Mouse (Mus musculus): ENCODE data around the gene Pik3ap1. TPM values are rescaled to one million over a fixed set of nuclear protein-coding genes. Genes with fewer than 3 reads are reported as not detected.

Pik3ap1 gene
- total and polyA plus RNA-seq, 3 experiments = 0.12 to 0.40 TPM; not detected in 1

DNA sequence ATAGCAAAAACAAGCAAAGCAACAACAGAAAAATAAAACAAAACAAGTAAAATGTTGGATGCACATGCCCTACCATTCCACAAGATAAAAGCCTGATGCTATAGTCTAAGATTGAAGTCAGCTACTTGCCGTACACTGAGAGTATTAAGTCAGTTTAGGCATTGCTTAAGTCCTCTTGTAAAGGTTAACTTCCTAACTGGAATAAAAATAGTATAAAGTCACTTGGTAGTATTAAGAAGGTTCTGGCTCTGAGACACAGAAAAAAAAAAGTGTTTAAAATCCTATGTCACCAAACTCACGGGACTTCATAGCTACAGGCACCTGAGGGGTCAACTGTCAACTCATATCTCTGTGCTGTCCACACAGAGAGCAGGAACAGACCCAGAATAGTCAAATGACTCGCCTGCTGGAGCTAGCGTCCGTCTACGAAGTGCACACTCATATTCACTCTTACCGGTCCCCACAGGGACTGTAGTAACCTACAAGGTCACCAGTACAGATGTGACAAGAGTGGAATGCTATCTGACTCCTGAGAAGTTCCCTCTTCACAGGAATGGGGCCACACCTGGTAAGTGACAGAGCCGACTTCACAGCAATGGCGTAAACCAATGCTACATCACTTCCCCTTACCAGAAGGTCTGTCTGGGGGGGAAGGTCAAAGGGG lies 17.9 kb downstream of the Pik3ap1 start:
- Histone ChIP-seq H3K36me3 (ENCODE audit: control insufficient read depth in 1 of 2, insufficient read depth in 2 of 2, low read length in 2 of 2) (no peaks in the 10 kb centered on the region), H3K4me3 (ENCODE audit: control insufficient read depth in 1 of 2, insufficient read depth in 1 of 2, low read depth in 2 of 2, low read length in 2 of 2) (no peak overlapping the region), H3K79me2 (ENCODE audit: control insufficient read depth, insufficient read depth, low read length, poor library complexity) (no peaks in the 10 kb centered on the region), H3K9me3 (replicated peaks; ENCODE audit: insufficient read depth, low read length) (no peaks in the 10 kb centered on the region), H3K4me1 (ENCODE audit: control insufficient read depth in 1 of 2, insufficient read depth in 2 of 2, low read length in 2 of 2) (no peaks in the 10 kb centered on the region), H3K27me3 (ENCODE audit: control insufficient read depth in 1 of 2, insufficient read depth in 2 of 2, low read length in 2 of 2) (peaks cover 0 to 3% of the 10 kb centered on the region in 2 experiments; a peak in 1 of 4 replicates), H3K27ac (ENCODE audit: control insufficient read depth, low read depth, low read length) (no peak overlapping the region), H3K9ac (ENCODE audit: control insufficient read depth, low read depth, low read length, poor library complexity, severe bottlenecking) (no peak overlapping the region)
- no peak for DNase-seq (ENCODE audit: low read depth, low spot score)
- no peak for TF ChIP-seq CHD2 (IDR thresholded peaks at IDR 0.05; ENCODE audit: low read length)
- TF ChIP-seq TCF12 (IDR thresholded peaks at IDR 0.05; ENCODE audit: low read depth, low read length) = no peak
- TF ChIP-seq MEF2A (IDR thresholded peaks at IDR 0.05; ENCODE audit: extremely low read depth, insufficient replicate concordance, low read depth, low read length, poor library complexity, severe bottlenecking) = no peak
- TF ChIP-seq E2F4 (IDR thresholded peaks at IDR 0.05; ENCODE audit: borderline replicate concordance, low read depth, low read length) = no peak
- TF ChIP-seq UBTF (IDR thresholded peaks at IDR 0.05; ENCODE audit: borderline replicate concordance, insufficient read depth, low read depth, low read length) = no peak
- no peak for TF ChIP-seq RAD21 (IDR thresholded peaks at IDR 0.05; ENCODE audit: low read depth, low read length)

- Histone ChIP-seq H3K4me3 (ENCODE audit: control insufficient read depth in 1 of 2, insufficient read depth in 1 of 2, low read depth in 2 of 2, low read length in 2 of 2) (no peak overlapping the region), H3K4me1 (ENCODE audit: control insufficient read depth in 1 of 2, insufficient read depth in 2 of 2, low read length in 2 of 2) (no peaks in the 10 kb centered on the region)
Measured at GRCm38 (mm10) chr19:41366192-41366853, 18.6 kb downstream of the Pik3ap1 start.

More at GRCm38 (mm10) chr19:41366192-41366853, 18.6 kb downstream of the Pik3ap1 start:
- Histone ChIP-seq H3K27me3 (ENCODE audit: control insufficient read depth in 1 of 2, insufficient read depth in 2 of 2, low read length in 2 of 2) (peaks cover 0 to 3% of the 10 kb centered on the region in 2 experiments; a peak in 1 of 4 replicates), H3K36me3 (ENCODE audit: control insufficient read depth in 1 of 2, insufficient read depth in 2 of 2, low read length in 2 of 2) (no peaks in the 10 kb centered on the region), H3K79me2 (ENCODE audit: control insufficient read depth, insufficient read depth, low read length, poor library complexity) (no peaks in the 10 kb centered on the region), H3K9me3 (replicated peaks; ENCODE audit: insufficient read depth, low read length) (no peaks in the 10 kb centered on the region), H3K27ac (ENCODE audit: control insufficient read depth, low read depth, low read length) (no peak overlapping the region), H3K9ac (ENCODE audit: control insufficient read depth, low read depth, low read length, poor library complexity, severe bottlenecking) (no peak overlapping the region)
- no peak for DNase-seq (ENCODE audit: low read depth, low spot score)
- TF ChIP-seq RCOR1 (IDR thresholded peaks at IDR 0.05; ENCODE audit: low read depth, low read length) (no peak), RAD21 (IDR thresholded peaks at IDR 0.05; ENCODE audit: low read depth, low read length) (no peak), MYC (IDR thresholded peaks at IDR 0.05; ENCODE audit: low read depth, low read length) (no peak), UBTF (IDR thresholded peaks at IDR 0.05; ENCODE audit: borderline replicate concordance, insufficient read depth, low read depth, low read length) (no peak), EP300 (IDR thresholded peaks at IDR 0.05; ENCODE audit: low read depth in 1 of 2, low read length in 2 of 2) (no peak), NELFE (IDR thresholded peaks at IDR 0.05; ENCODE audit: low read depth, low read length) (no peak), POLR2AphosphoS5 (IDR thresholded peaks at IDR 0.05; ENCODE audit: borderline replicate concordance, low read depth, low read length) (no peak), USF1 (IDR thresholded peaks at IDR 0.05; ENCODE audit: low read depth, low read length) (no peak), CHD1 (IDR thresholded peaks at IDR 0.05; ENCODE audit: low read depth, low read length) (no peak), ETS1 (IDR thresholded peaks at IDR 0.05; ENCODE audit: low read depth, low read length) (no peak), POLR2AphosphoS2 (IDR thresholded peaks at IDR 0.05; ENCODE audit: low read length) (no peak), MEF2A (IDR thresholded peaks at IDR 0.05; ENCODE audit: extremely low read depth, insufficient replicate concordance, low read depth, low read length, poor library complexity, severe bottlenecking) (no peak), CTCF (IDR thresholded peaks at IDR 0.05 in 2 of 3, conservative IDR thresholded peaks at IDR 0.05 in 1 of 3; ENCODE audit: control insufficient read depth in 1 of 3, insufficient read depth in 1 of 3, low read depth in 2 of 3, low read length in 3 of 3, poor library complexity in 1 of 3, severe bottlenecking in 1 of 3) (no peak), E2F4 (IDR thresholded peaks at IDR 0.05; ENCODE audit: borderline replicate concordance, low read depth, low read length) (no peak), ZC3H11A (IDR thresholded peaks at IDR 0.05; ENCODE audit: low read depth, low read length) (no peak), TAL1 (IDR thresholded peaks at IDR 0.05; ENCODE audit: low read length) (no peak), ELF1 (IDR thresholded peaks at IDR 0.05; ENCODE audit: low read depth, low read length) (no peak), ZNF384 (IDR thresholded peaks at IDR 0.05; ENCODE audit: low read depth, low read length) (no peak), USF2 (IDR thresholded peaks at IDR 0.05; ENCODE audit: borderline replicate concordance in 1 of 2, insufficient read depth in 1 of 2, low read depth in 1 of 2, low read length in 2 of 2) (no peak), MAFK (IDR thresholded peaks at IDR 0.05; ENCODE audit: borderline replicate concordance, low read depth, low read length) (no peak)
